Mouse (Mus musculus): ENCODE results near the gene Fnbp4. TPM values are rescaled to one million over a fixed set of nuclear protein-coding genes. Genes with fewer than 3 reads are reported as not detected.

The Fnbp4 gene
- total and polyA plus RNA-seq, 3 experiments, result 33.6 to 74.0 (median 48.8) TPM

GRCm38 (mm10) chr2:90726818-90727217 is 18.4 kb upstream of the Fnbp4 start:
- TF ChIP-seq TCF12 (IDR thresholded peaks at IDR 0.05; ENCODE audit: low read depth, low read length) (no peak), JUN (IDR thresholded peaks at IDR 0.05; ENCODE audit: insufficient read depth, low read depth, low read length) (no peak), USF2 (conservative IDR thresholded peaks at IDR 0.05; ENCODE audit: low read depth, low read length) (no peak), KAT2A (IDR thresholded peaks at IDR 0.05; ENCODE audit: insufficient replicate concordance, low read length) (no peak), JUND (conservative IDR thresholded peaks at IDR 0.05; ENCODE audit: low read depth, low read length) (no peak), MXI1 (IDR thresholded peaks at IDR 0.05; ENCODE audit: low read depth, low read length) (no peak), SMC3 (IDR thresholded peaks at IDR 0.05; ENCODE audit: low read depth, low read length) (no peak), NELFE (IDR thresholded peaks at IDR 0.05; ENCODE audit: low read depth, low read length) (no peak), RCOR1 (conservative IDR thresholded peaks at IDR 0.05; ENCODE audit: low read depth, low read length) (no peak)
- H3K4me2 ChIP-seq (ENCODE audit: insufficient read depth, low read depth, poor library complexity, severe bottlenecking), result no peak overlapping the region
- no peaks in the 10 kb centered on the region for H3K27me3 ChIP-seq (replicated peaks)
- peaks cover 51 to 92% of the 10 kb centered on the region in 2 experiments for H3K36me3 ChIP-seq (replicated peaks in 1 of 2; ENCODE audit: control insufficient read depth in 1 of 2, insufficient read depth in 1 of 2, low read length in 1 of 2)
- no peaks in the 10 kb centered on the region for H3K79me2 ChIP-seq (replicated peaks; ENCODE audit: control insufficient read depth, extremely low read depth, insufficient read depth, poor library complexity, severe bottlenecking)
- no peak for DNase-seq (ENCODE audit: extremely low read depth)
- no peaks in the 10 kb centered on the region for H3K4me1 ChIP-seq (ENCODE audit: control insufficient read depth in 1 of 2, insufficient read depth in 2 of 2)
- H3K4me3 ChIP-seq (replicated peaks in 1 of 3; ENCODE audit: low read depth in 2 of 3, low read length in 2 of 3, poor library complexity in 1 of 3), result no peak overlapping the region
- in situ Hi-C loops (cut with MboI; ENCODE audit: low pct_ligation_motif_present, low pct_unique_long_range_greater_than_20kb, low sequenced_read_pairs), result loop anchor here (10.0 kb wide), 1 partner anchor 48 kb away; no protein-coding TSS in a partner anchor
- H3K9me3 ChIP-seq (replicated peaks; ENCODE audit: low read length), result no peaks in the 10 kb centered on the region
- dilution Hi-C loops (cut with MboI; ENCODE audit: extremely low pct_ligation_motif_present, extremely low pct_unique_long_range_greater_than_20kb, low sequenced_read_pairs), result no loop called here
- H3K9ac ChIP-seq (ENCODE audit: insufficient read depth, low read depth), result no peak overlapping the region
- no peak overlapping the region for H3K27ac ChIP-seq (ENCODE audit: insufficient read depth, low read depth)

GRCm38 (mm10) chr2:90735326-90735725 is 9.8 kb upstream of the Fnbp4 start:
- dilution Hi-C loops (cut with MboI; ENCODE audit: extremely low pct_ligation_motif_present, extremely low pct_unique_long_range_greater_than_20kb, low sequenced_read_pairs), result no loop called here
- Histone ChIP-seq H3K4me1 (ENCODE audit: control insufficient read depth in 1 of 2, insufficient read depth in 2 of 2) (0 out of 4 replicates have a peak, but pooled peaks cover 0 to 5% of the 10 kb centered on the region in 2 experiments), H3K36me3 (replicated peaks in 1 of 2; ENCODE audit: control insufficient read depth in 1 of 2, insufficient read depth in 1 of 2, low read length in 1 of 2) (peaks cover 53 to 82% of the 10 kb centered on the region in 2 experiments), H3K4me2 (ENCODE audit: insufficient read depth, low read depth, poor library complexity, severe bottlenecking) (no peak overlapping the region), H3K9ac (ENCODE audit: insufficient read depth, low read depth) (no peak overlapping the region), H3K27me3 (replicated peaks) (no peaks in the 10 kb centered on the region), H3K9me3 (replicated peaks; ENCODE audit: low read length) (no peaks in the 10 kb centered on the region), H3K79me2 (replicated peaks; ENCODE audit: control insufficient read depth, extremely low read depth, insufficient read depth, poor library complexity, severe bottlenecking) (no peaks in the 10 kb centered on the region), H3K4me3 (replicated peaks in 1 of 3; ENCODE audit: low read depth in 2 of 3, low read length in 2 of 3, poor library complexity in 1 of 3) (no peak overlapping the region), H3K27ac (ENCODE audit: insufficient read depth, low read depth) (no peak overlapping the region)
- in situ Hi-C loops (cut with MboI; ENCODE audit: low pct_ligation_motif_present, low pct_unique_long_range_greater_than_20kb, low sequenced_read_pairs), result no loop called here
- TF ChIP-seq UBTF (IDR thresholded peaks at IDR 0.05; ENCODE audit: low read depth, low read length), result no peak
- no peak for TF ChIP-seq KAT2A (IDR thresholded peaks at IDR 0.05; ENCODE audit: insufficient replicate concordance, low read length)
- TF ChIP-seq CHD2 (IDR thresholded peaks at IDR 0.05; ENCODE audit: low read length), result no peak
- DNase-seq (ENCODE audit: extremely low read depth), result no peak

GRCm38 (mm10) chr2:90738801-90739200 is 6.4 kb upstream of the Fnbp4 start:
- dilution Hi-C loops (cut with MboI; ENCODE audit: extremely low pct_ligation_motif_present, extremely low pct_unique_long_range_greater_than_20kb, low sequenced_read_pairs) (no loop called here), in situ Hi-C loops (cut with MboI; ENCODE audit: low pct_ligation_motif_present, low pct_unique_long_range_greater_than_20kb, low sequenced_read_pairs) (no loop called here)
- no peak for TF ChIP-seq NELFE (IDR thresholded peaks at IDR 0.05; ENCODE audit: low read depth, low read length)
- peak; percentile 60 for TF ChIP-seq ZNF384 (IDR thresholded peaks at IDR 0.05; ENCODE audit: low read depth, low read length)
- no peak overlapping the region for H3K4me2 ChIP-seq (ENCODE audit: insufficient read depth, low read depth, poor library complexity, severe bottlenecking)
- H3K27ac ChIP-seq (ENCODE audit: insufficient read depth, low read depth), result no peak overlapping the region
- H3K79me2 ChIP-seq (replicated peaks; ENCODE audit: control insufficient read depth, extremely low read depth, insufficient read depth, poor library complexity, severe bottlenecking), result no peaks in the 10 kb centered on the region
- 0 out of 4 replicates have a peak, but pooled peaks cover 0 to 5% of the 10 kb centered on the region in 2 experiments for H3K4me1 ChIP-seq (ENCODE audit: control insufficient read depth in 1 of 2, insufficient read depth in 2 of 2)
- H3K27me3 ChIP-seq (replicated peaks), result no peaks in the 10 kb centered on the region
- H3K9me3 ChIP-seq (replicated peaks; ENCODE audit: low read length), result no peaks in the 10 kb centered on the region
- DNase-seq (ENCODE audit: extremely low read depth), result no peak
- no peak overlapping the region for H3K4me3 ChIP-seq (replicated peaks in 1 of 3; ENCODE audit: low read depth in 2 of 3, low read length in 2 of 3, poor library complexity in 1 of 3)
- H3K36me3 ChIP-seq (replicated peaks in 1 of 2; ENCODE audit: control insufficient read depth in 1 of 2, insufficient read depth in 1 of 2, low read length in 1 of 2), result peaks cover 26 to 49% of the 10 kb centered on the region in 2 experiments
- H3K9ac ChIP-seq (ENCODE audit: insufficient read depth, low read depth), result no peak overlapping the region
